Mouse (Mus musculus) lung, postnatal 14 days (tissue): ENCODE data around the gene Yes1.
"Not testable (repeated sequence)": the region's sequence is repeated elsewhere in the genome, so short reads cannot be mapped to it uniquely, and the experiment has no call there.

ENCODE experiments used
- DNase-seq: peaks from one replicate; pipeline ENCODE4 v3.0.0; 2021

The Yes1 gene

DNA sequence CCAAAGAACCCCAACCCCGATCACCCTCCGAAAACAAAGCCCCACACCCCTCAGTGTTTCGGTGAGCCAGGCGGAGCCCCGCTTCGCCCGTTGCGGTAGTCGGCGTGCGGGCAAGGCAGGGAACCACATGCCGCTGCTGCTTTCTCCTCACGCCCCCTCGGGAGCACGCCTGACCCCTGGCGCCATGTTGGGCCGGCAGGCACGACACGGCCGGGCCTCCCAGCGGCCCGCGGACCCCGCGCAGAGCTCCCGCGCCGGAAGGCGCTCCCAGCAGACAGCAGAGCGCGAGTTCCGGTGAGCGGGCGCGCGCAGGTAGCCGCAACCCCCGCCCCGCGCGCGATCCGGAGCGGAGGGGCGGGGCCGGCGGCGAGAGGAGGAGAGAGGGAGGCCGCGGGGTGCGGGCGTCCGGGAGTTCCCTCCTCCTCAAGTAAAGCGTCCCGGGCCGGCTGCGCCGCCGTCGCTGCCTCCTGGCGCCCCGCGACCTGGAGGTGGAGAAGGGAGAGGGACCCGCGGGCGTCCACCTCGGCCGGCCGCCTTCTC, at the start of gene Yes1:
TSS of gene Yes1 (plus strand) at position 371 of the 540 bp plus-strand sequence.
- peak; percentile 84 for DNase-seq

DNA sequence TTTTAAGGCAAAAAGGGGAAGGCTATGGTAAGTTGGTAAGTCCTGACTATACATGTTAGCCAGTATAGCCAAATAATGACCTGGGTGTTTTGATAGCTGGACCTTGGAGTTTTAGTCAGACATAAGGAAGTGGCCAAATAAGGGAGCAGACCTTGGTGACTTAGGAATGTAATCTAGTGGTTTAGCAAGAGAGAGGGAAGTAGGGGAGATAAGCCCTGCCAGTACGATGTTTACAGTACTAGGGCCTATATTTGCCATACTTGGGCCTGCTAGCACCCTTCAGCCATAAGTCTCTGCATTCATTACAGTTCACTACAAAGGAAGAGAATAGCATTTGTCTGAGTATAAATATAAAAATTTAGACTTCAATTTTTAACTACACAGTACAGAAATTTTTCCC, 46.3 kb upstream of the Yes1 start:
- no peak for DNase-seq

DNA sequence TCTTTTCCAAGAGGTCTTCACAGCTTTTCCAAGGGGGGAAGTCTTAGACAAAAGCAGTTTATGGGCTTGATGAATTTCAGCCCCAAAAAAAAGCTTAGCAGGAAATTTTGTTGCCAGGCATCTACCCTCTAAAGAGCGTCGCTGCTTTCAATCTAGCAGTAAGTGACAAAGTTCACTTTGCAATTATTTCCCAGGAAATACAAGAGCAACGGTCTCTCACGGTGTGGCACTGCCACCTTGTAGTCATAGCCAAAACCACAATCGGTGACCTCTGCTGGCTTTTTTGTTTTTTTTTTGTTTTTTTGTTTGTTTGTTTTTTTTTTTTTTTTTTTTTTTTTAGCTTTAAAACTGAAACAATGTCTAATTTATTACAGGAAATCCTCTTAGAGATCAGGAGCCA, 39.2 kb upstream of the Yes1 start:
- no peak for DNase-seq

DNA sequence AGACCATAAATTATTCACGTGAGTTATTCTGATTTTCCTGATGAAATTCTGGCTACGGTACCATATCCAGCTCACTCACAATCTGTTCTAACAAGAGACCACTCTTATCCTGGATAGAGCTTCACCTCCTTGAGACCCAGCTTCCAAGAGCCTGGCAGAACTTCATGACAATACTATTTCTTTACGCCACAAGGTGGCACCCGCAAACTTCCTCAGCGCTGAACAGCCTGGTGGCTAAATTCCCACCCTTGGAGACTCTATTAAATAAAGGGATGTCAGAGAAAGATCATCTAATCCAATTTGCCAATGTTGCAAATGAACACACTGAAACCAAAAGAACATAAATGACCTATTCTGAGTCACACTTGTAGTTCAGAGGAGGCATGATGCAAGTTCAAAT, 22.8 kb upstream of the Yes1 start:
- peak; percentile 75 for DNase-seq

DNA sequence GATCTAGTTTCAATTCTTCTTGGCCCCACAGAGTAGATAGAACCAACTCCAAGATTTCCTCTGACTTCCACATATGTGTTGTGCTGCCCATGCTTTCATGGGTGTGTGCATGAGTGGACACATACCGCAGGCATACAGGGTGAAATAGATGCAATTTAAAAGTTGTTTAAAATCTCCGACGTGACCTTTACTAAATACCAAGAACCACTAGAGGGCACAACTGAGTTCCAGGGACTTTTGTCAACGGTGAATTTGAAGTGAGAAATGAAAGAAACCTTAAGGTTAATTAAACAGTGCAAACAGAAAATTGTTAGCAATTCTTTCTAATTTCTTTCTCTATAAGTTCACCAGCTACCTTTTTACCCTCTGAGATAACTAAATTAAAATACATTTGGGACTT, 17.2 kb upstream of the Yes1 start:
- DNase-seq: peak; percentile 55

DNA sequence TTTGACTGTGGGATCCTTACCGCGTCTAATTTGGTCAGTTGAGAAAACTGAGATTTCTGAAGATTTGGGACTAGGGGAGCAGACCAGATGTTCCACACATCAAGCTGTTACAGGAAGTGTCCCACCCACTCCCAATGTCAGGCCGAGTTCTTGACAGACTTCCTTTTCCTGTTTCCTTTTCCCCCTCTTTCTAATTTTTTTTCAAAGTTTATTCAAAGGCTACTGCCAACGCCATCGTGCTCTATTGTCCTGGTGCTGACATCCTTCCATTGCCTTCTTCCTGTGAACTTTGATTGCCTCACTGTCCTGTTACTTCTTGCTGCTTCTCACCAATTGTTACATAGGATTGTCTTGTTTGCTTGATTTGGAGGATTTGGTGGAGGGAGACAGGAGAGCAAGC, 16.6 kb upstream of the Yes1 start:
- DNase-seq: peak; percentile 18

DNA sequence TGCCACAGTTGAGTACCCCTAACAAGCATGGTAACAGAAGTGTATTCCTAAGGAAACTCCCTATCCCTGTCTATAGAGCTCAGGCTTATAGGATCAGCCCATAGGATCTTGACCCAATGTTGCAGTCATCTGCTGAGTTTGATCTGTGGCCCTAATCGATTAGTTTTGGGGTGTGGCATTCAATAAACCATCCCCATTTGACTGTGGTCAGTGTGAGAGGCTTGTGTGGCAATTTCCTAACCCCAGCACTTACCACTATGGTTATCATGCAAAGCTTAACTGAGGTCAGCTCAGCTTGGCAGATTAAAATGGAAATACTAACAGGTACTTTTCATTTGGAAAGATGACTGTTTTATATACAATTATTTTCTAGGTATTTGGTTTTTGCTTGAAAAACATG, 5.1 kb upstream of the Yes1 start:
- no peak for DNase-seq

DNA sequence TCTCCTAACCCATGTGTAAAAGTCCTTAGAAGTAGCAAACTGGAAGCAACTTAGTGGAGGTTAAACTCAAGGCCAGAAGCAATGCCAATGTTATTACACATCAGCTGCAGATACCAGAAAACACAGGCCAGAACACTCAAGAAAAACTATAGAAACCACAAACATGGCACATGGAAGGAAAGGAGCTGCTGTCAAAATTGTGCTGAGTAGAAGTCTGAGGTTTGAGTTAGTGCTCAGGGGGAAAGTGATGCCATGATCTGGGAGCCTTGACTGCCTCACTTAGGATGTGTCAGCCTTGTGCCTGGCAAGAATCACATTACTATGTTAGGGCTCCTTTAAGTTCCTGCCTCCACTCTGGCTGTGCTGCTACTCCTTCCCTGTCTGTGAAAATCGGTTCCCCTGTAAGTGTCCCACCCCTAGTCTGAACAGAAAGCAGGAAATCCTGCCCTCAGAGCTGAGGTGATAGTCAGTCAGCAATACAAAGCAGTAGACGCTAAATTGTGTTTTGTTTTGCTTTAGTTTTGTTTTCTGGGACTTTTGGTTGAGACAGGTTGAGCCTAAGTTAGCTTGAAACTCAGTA, 3.1 kb upstream of the Yes1 start:
- DNase-seq: peak; percentile 15

DNA sequence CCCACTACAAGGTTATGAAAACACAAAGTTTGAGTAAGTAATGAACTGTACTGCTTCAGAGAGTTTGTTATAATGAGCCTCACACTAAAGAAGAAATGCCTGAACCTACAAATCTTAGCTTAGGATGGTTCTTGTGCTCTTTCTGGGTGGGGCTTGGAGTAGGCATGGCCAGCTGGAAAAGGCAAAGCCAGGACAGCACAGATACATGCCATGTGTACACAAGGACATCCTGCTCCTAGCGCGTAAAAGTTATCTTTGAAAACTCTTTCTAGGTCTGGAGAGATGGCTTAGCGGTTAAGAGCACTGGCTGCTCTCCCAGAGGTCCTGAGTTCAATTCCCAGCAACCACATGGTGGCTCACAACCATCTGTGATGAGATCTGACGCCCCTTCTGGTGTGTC, 2.5 kb upstream of the Yes1 start:
- peak; percentile 22 for DNase-seq

DNA sequence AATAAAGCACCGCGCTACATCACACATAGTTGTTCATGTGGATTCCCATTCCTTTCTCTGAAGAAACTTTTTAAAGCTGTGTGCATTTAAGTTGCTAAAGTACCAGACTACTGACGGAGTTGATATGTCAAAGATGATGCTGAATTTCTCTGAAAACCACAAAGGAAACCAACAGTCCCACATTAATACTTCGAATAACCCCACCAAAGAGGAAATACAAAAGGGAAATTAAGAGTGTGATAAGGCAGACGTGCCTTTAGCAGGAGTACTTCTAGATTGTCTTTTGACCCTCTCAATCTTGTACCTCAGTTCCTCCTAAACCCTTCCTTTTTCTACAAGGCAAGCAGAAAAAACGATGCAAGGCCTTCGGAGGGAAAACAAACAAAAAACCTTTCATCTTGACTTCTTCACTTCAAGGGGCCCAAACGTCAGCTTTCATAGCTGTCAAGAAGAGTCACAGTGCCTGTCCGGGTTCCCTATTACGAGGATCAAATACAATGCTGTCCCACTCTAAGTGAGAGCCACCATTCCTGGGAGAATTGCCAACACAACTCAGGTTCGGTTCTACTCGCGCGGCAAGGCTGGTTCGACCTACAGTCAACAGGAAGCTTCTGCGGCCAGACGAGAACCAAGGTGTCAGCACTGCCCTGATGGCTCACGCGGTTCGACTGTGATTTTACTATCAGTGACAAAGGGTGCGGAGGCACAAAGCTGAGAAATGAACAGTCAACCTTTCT, 739 bp upstream of the Yes1 start:
- DNase-seq: peak; percentile 48

DNA sequence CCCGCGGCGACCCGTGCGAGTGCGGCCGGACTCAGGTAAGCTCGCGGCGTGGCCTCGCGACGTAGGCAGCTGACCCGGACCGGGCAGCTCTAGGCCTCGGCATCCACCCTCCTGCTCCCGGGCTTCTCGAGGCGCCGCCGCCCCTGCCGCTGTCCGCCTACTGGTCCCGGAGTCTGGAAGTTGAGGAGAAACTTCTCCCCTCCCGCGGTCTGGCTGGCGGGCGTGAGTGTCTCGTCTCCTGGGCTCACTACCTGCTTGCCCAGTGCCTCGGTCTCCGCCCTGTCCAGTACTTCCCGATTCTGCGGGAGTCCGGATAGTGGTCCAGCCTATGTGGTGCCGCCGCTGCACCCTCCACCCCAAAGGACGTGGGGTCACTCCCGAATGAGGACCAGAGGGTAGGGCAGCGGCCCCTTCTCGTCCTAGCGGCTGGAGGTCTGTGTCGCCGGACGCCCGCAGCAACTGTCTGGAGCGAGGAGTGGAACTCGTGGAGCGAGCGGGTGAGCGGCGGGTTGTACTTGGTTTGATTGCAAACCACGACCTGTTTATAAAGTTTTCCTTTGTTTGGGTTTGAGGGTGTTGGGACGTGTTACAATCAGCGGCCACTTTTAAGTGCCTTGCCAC, 480 bp downstream of the Yes1 start:
- DNase-seq: peak; percentile 48

DNA sequence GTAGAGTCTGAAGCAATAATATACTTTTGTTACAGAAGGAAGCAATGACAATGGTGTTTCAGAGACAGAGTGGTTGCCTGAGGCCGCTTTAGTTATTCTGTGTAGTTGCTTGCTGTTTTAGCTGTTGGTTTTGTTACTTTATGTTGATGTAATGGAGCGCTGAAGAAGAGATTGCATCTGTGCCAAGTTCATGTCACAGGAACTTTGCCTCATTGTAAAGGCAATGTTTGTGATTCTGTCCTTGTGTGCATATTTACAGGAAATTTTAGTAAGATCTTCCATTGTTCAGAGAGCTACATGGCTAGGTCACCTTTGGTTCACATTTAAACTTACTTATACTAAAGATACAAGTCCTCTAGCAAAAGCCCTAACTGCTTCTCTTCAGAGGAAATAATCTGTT, 3.3 kb downstream of the Yes1 start:
- DNase-seq: no peak

DNA sequence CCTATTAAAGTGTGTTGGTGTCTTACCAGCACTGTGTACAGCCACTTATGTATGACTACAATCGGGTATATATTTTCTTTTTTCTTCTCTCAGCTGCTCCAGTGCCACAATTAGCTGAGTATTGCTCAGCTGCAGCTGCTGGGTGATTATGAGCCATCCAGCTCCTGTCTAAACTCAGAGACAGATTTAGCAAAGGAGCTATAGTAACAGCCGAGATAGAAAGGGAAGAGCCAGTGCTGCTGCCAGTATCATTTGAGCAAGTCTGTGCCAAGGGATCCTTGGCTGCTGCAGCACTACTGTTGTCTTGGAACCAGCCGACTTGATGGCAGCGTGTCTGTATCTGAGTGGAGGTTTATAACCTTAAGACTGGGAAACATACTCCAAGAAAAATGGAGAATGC, 3.7 kb downstream of the Yes1 start:
- DNase-seq: no peak

DNA sequence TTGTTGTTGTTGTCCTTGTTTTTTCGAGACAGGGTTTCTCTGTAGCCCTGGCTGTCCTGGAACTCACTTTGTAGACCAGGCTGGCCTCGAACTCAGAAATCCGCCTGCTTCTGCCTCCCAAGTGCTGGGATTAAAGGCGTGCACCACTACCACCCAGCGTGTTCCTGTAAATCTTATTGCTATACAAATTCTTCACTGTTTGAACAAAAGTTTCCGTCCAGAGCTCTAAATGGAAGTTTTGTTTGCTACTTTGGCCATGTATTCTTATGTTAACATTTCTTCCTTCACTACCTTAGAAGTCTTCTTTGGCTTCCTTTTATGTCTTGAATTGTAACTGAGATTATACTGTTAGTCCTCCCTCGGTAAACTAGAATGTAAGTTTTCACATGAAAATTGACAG, 5.5 kb downstream of the Yes1 start:
- not testable (repeated sequence) for DNase-seq

DNA sequence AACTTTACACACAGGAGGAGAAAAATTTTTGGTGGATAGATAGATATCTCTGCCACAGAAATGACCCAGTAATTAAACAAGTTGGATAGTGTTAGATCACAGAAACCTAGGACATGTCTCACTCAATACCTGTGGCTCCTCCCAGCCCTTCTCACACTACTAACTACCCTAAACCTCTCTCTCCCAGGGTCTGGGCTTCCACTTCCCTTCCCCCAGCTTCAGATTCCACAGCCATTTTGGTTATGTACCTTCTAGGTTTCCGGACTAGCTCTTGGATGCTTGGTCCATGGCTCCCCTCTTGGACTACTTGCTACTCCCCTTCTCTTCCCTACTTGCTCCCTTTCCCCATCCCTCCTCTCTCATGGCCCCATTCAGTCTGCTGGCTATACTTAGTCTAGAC, 6.9 kb downstream of the Yes1 start:
- no peak for DNase-seq

DNA sequence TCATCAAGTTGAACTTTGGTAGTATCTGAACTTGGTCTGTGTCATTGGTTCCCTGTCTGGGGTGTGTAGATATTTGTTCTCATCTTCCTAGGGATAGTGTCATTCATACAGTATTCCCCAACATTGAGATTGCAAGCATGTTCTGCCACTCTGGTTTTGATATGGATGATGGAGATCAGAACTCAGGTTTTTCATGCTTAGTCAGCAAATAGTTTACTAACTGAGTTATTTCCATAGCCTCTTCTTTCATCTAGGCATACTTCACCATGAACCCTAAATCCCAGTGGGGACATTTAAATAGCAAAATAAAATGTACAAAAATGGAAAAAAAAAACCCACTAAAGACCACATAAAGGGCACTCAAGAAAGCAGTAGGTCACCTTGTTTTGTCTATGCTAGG, 12.7 kb downstream of the Yes1 start:
- DNase-seq: no peak

DNA sequence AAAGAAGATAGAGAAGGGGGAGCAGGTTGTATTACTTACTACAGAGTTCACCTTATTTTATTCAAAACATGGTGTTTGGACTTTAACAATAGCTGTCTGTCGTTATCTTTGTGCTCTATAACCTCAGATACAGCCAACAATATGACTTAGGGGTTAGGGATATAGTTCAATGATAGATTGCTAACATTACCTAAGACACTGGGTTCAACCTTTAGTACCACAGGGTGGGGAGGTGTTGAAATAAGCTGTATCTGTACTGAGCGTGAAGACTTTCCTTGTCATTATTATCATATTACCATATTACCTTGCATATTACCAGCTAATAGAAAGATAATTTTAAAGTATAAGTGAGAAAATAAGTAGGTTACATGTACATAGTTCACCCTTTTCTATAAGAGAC, 13.8 kb downstream of the Yes1 start:
- DNase-seq: no peak

DNA sequence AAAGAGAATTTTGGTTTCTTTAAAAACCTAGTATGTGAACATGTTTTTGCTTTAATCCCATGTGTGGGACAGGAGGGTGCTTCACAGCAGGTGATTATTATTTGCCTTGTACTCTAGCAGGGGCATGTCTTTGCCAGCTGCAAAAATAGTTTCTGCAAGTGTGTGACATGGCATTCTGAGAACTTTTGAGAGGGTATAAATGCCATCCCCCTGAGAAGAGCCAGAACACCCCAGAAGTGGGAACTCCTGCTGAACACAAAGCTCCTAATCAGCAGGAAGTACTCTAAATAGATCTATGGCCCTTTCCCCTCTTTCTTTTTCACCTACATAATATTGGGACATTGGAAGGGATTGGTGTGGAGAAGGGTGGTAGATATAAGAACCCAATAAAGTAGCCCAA, 22.2 kb downstream of the Yes1 start:
- DNase-seq: no peak

DNA sequence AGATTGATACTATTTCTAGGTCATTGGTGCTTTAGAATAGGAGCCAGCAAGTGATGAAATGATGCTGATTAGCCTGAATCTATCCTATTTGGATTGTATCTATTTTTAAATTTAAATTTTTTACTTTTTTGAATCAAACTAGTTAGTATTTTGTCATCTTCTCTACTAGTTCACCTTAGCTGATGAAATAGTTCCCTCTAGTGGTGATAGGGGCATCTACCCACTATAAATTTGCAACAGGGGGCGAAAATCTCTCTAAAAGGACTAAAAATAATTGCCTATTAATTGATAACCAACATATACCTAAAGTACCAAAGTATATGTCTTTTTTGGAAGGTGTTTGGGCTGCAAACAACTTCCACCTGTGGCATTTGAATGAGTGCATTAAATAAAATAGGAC, 46.4 kb downstream of the Yes1 start:
- DNase-seq: no peak

DNA sequence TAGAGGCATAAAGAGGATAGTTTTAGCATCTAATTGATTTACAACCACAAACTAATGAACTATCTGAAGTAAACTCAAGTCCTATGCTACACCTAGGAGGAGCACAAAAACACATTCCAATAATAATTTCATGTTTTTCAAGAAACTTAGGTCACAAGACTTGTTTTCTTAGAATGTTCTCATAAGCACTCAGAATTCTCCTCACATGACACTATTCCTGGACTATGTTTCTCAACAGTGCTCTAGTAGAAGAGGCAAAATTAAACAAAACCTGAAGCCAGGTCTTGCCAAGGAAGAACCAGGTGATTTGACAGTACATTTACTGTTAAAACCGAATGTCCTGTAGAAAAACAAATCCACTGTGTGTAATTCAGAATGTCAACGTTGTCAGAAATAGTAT, 71.5 kb downstream of the Yes1 start:
- DNase-seq: no peak

DNA sequence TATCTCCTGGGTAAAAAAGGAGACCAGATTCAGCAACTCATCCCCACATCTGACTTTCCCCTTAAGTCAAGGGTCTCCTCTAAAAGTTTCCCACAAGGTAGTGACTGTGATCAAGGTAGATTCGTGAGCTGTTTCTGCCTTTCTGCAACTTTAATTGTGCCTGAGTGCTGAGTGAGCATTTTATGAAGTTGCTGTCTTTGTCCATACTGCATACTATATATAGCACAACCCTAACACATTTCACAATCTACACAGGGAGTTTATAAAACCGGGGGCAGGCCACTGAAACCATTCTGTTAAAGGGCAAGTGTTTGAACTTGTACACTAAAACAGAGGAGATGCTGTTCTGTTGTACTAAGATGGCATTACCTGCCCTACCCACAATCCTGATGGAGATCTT, 82.4 kb downstream of the Yes1 start:
- no peak for DNase-seq

DNA sequence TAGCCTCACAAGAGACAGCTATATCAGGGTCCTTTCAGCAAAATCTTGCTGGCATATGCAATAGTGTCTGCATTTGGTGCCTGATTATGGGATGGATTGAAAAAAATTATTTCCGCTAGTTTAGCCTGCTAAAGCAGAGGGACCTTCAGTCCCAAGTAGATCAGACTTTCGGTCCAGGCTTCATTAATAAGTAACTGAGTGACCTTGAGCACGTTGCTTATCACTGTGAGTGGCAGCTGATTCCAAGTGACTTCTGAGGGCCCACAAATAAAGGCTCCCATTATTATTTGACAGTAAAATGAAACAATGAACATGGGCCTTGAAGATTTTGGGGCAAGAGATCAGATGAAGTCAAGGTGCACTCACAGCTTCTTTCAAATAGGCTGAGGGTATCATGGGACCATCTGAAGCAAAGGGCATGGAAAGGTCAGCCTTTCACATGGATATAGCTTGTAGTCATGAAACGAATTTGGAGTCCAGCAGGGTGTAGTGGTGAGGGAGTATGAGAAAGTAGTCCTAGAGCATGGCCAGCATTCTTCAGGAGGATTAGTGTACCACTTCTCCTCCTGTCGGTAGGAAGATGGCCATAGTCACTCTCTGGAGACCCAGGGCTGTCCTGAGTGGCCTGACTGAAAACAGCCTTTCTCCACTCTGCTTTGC, 86.4 kb downstream of the Yes1 start:
- no peak for DNase-seq

DNA sequence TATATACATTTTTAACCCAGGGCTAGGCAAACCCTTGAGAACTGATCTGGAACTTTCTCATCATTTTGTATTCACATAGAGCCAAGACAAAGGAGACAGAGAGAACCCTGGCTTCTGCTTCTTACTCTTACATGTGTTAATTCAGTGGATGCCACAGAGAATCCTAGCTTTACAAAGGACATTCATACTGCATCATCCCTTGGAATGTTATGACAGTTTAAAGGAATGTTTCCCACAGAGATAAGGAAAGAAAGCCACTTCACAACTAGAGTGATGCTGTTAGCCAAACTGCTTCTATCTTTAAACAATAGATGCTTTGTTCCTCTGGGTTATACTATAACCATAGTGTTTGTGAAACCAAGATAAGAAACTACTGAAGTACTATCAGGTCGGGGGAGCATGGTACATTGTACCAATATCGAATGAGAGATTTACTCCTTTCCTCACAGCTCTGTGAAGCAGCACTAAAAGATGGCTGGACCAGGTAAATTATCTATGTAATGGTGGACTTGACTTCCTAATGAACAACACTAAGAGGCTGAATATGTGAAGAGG, 95.3 kb downstream of the Yes1 start:
- no peak for DNase-seq

DNA sequence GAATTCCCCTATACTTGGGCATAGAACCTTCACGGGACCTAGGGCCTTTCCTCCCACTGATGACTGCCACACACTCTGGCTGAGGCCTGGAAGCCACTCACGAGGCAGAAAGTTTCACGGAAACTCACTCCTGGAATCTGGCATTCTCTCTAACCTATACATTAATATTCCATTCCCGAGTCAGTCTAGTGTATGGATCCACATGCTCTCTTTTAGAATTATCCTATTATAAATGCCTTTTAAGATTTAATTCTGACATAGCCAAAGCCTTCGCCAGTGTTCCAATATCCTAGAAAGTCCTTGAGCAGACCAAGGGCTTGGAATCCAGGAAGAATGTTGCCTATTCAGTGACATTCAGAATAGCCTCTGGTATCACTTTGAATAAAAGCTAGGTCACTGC, 100.5 kb downstream of the Yes1 start:
- DNase-seq: no peak
